Mouse (Mus musculus) central nervous system, embryonic 14 days (tissue): ENCODE measurements around the gene Whamm. TPM values are rescaled to one million over a fixed set of nuclear protein-coding genes. Genes with fewer than 3 reads are reported as not detected.

Experiments used
- polyA plus RNA-seq: library from polyadenylated mRNA; depleted of rRNA; stranded (reverse); fragments of >200 nt; gene quantifications from 2 replicates; pipeline ENCODE4 v1.2.3, GENCODE M21; 2012; rRNA removed

Gene Whamm
- 15.4 and 15.8 TPM in 2 replicates for polyA plus RNA-seq

GRCm38 (mm10) chr7:81571108-81571940 is at the start of gene Whamm:
Whamm (plus strand) TSS chr7:81571266.

GRCm38 (mm10) chr7:81566892-81567291 is 4.2 kb upstream of the Whamm start, which contains the start of gene Fsd2:
Fsd2 (minus strand) TSS chr7:81566944.

Other genes with a start within 250 kb of the Whamm start
- gene Rps17, start 226.0 kb upstream of the Whamm start, polyA plus RNA-seq, result 1,656 and 1,685 TPM in 2 replicates
- gene Cpeb1, start 115.8 kb upstream of the Whamm start, polyA plus RNA-seq, result 4.4 and 6.3 TPM in 2 replicates
- gene Ap3b2, start 77.3 kb upstream of the Whamm start, polyA plus RNA-seq, result 116 and 126 TPM in 2 replicates
- not detected in 2 replicates for gene BC048679, start 73.0 kb upstream of the Whamm start, polyA plus RNA-seq
- gene Fsd2, start 4.3 kb upstream of the Whamm start, polyA plus RNA-seq, result 0.14 and 0.31 TPM in 2 replicates
- gene Homer2, start 136.3 kb downstream of the Whamm start, polyA plus RNA-seq, result 16.3 and 16.9 TPM in 2 replicates
- 58.3 and 69.8 TPM in 2 replicates for gene Ramac, start 191.7 kb downstream of the Whamm start, polyA plus RNA-seq
- 50.0 and 50.7 TPM in 2 replicates for gene 3110040N11Rik, start 218.2 kb downstream of the Whamm start, polyA plus RNA-seq